Mouse (Mus musculus) 416B (cell line): ENCODE data around the gene Rnf225.
A peak's percentile ranks its signal among the peaks of the same experiment; 100 is the strongest.
"Not testable (repeated sequence)": the region's sequence is repeated elsewhere in the genome, so short reads cannot be mapped to it uniquely, and the experiment has no call there.

Experiments
- DNase-seq: peaks from one replicate; pipeline ENCODE4 v3.0.0; 2011; ENCODE audit warnings: low read depth

The Rnf225 gene

GRCm38 (mm10) chr7:12927693-12928589 lies 725 bp downstream of the Rnf225 start:
- no peak for DNase-seq

- no peak for DNase-seq
Observed at GRCm38 (mm10) chr7:12933615-12934140, 6.5 kb downstream of the Rnf225 start.

GRCm38 (mm10) chr7:12934808-12935207 lies 7.6 kb downstream of the Rnf225 start:
- no peak for DNase-seq

- not testable (repeated sequence) for DNase-seq
Observed at GRCm38 (mm10) chr7:12937254-12937803, 10.1 kb downstream of the Rnf225 start.

GRCm38 (mm10) chr7:12940599-12940998 lies 13.4 kb downstream of the Rnf225 start:
- no peak for DNase-seq

- DNase-seq = peak; percentile 62
Observed at GRCm38 (mm10) chr7:12943488-12943887, 16.3 kb downstream of the Rnf225 start.

GRCm38 (mm10) chr7:12949032-12949871 lies 22.0 kb downstream of the Rnf225 start:
- DNase-seq = peak; percentile 97

GRCm38 (mm10) chr7:12949872-12950229 lies 22.6 kb downstream of the Rnf225 start:
- DNase-seq = no peak

- peak; percentile 85 for DNase-seq
Observed at GRCm38 (mm10) chr7:12954896-12955295, 27.7 kb downstream of the Rnf225 start.

GRCm38 (mm10) chr7:12957511-12957910 lies 30.3 kb downstream of the Rnf225 start:
- peak; percentile 41 for DNase-seq

- DNase-seq = no peak
Observed at GRCm38 (mm10) chr7:12958948-12959347, 31.7 kb downstream of the Rnf225 start.

- no peak for DNase-seq
Observed at GRCm38 (mm10) chr7:12959718-12960117, 32.5 kb downstream of the Rnf225 start.

- DNase-seq = peak; percentile 92
Observed at GRCm38 (mm10) chr7:12961511-12962141, 34.4 kb downstream of the Rnf225 start.

GRCm38 (mm10) chr7:12965678-12966091 lies 38.5 kb downstream of the Rnf225 start, which contains the start of gene Zfp324:
Gene Zfp324, plus strand, starts transcription at chr7:12965838.
- DNase-seq = peak; percentile 94

- peak; percentile 55 for DNase-seq
Observed at GRCm38 (mm10) chr7:12966104-12966845, 39.1 kb downstream of the Rnf225 start.

- no peak for DNase-seq
Observed at GRCm38 (mm10) chr7:12970906-12971305, 43.7 kb downstream of the Rnf225 start.

- DNase-seq = peak; percentile 97
Observed at GRCm38 (mm10) chr7:12977682-12978389, 50.6 kb downstream of the Rnf225 start, which contains the start of gene Zfp446. Gene Zfp446, plus strand, starts transcription at chr7:12977848.

GRCm38 (mm10) chr7:12978931-12979722 lies 51.9 kb downstream of the Rnf225 start:
- DNase-seq = no peak

- no peak for DNase-seq
Observed at GRCm38 (mm10) chr7:12979776-12980175, 52.6 kb downstream of the Rnf225 start.
